Mouse (Mus musculus): ENCODE measurements around the gene Gm281.
"Not testable (repeated sequence)": the region's sequence is repeated elsewhere in the genome, so short reads cannot be mapped to it uniquely, and the experiment has no call there.

Gm281 gene

DNA sequence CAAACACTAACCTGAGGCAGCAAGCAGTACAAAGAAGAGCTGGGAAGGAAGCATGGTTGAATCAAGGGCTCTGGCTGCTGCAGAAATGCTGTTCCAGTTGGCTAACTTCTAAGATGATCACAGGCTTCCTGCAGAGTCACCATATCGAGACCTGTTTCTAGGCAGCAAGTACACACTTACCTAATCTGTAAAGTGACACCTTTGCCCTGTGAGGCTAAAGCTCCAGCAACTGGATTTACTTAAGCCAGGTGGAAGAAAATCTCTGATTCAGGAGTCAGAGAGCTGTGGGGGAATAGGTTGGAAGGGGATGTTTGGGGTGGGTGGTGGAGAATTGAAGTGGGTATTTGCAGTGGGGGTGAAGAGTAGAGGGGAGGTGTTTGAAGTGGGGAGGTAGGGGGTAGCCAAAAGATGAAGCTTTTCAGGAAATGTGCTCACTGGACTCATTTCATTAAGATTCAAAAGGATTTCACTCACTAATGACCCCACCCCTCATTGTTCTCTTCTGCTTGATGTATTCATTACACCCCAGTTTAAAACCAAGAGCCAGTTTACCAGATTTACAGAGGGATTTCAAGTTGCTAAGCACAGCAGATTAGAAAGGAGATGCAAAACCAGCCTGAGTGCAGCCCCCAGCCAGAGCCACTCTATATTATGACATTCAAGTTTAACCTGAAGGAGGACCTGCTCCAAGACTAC is at the start of gene Gm281:
Gene Gm281 (minus strand): TSS at position 92 of the 696 bp plus-strand sequence.
- DNase-seq (ENCODE audit: low spot score in 2 of 2) = no peak

DNA sequence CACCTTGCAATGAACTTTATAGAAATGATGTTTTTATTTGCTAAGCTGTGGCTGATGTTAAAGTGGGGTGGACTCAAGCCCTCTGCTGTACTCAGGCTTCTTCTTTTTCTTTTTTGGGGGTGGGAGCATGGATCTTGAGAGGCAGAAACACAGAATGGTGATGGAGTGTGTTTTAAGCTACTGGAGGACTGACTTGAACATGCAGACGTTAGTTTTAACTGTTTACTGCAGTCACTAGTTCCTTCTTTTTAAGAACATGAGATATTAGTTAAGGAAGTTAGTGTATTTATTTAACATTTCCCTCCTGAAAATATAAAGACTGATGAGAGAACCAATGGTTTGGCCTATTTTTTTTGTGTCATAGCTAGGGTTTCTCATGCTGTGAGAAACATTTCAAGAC is 49.2 kb upstream of the Gm281 start:
- no peak for DNase-seq (ENCODE audit: low spot score in 2 of 2)

DNA sequence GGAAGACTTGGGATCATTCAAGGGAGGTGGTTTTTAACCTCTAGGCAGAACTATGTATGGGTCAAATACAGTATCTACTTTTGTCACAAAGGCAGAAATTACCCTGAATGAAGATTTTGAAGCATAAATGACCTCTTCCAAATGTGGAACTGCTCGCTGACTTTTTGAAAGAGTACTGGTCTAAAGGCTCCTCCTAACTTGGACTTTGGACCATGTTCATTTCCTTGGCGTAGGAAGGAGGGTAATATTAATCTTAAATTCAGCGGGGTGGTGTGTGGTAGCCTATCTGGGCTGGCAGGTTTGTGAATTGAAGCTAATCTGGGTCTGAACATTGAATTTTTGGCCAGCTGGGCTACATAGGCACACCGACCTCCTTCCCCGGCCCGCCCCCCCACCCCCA is 48.2 kb upstream of the Gm281 start:
- DNase-seq (ENCODE audit: low spot score in 2 of 2) = no peak

DNA sequence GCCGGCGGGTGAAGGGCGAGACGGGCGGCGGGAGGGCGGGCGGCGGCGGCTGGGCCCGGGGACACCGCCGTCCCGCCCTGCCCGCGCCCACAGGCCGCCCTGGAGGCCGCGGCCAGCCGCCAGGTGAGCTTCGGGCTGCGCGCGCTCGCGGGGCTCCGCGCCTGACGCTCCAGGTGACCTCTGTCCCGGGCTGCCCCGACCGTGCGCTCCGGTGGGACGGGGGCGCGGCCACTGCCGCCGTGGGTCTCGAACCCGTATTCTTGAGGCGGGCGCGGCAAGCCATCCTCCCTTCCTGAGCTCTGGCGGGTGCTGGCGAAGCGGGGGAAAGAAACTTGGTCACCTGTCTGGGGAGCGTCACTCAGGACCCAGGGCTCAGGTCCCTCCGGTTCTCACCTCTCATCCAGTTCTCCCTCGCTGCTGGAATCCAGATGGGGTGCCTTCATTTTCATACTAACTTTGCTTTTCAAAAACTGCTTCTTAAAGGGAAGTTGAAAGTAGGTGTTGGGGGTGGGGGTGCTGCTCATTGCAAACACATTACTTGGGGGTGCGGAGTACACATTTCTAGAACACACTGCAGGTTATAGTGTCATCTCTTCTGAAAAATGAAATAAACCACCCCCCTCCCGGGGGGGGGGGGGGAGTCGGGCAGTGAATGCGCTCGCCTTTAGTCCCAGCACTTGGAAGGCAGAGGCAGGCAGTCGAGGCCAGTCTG is 47.3 kb upstream of the Gm281 start, which contains the start of the genes Atxn7 and Thoc7:
Gene Atxn7 (plus strand): TSS at position 40 of the 712 bp plus-strand sequence.
Gene Thoc7 (minus strand): TSS at position 452 of the 712 bp plus-strand sequence.
- DNase-seq (ENCODE audit: low spot score in 2 of 2) = peak; percentile 23 to 31

DNA sequence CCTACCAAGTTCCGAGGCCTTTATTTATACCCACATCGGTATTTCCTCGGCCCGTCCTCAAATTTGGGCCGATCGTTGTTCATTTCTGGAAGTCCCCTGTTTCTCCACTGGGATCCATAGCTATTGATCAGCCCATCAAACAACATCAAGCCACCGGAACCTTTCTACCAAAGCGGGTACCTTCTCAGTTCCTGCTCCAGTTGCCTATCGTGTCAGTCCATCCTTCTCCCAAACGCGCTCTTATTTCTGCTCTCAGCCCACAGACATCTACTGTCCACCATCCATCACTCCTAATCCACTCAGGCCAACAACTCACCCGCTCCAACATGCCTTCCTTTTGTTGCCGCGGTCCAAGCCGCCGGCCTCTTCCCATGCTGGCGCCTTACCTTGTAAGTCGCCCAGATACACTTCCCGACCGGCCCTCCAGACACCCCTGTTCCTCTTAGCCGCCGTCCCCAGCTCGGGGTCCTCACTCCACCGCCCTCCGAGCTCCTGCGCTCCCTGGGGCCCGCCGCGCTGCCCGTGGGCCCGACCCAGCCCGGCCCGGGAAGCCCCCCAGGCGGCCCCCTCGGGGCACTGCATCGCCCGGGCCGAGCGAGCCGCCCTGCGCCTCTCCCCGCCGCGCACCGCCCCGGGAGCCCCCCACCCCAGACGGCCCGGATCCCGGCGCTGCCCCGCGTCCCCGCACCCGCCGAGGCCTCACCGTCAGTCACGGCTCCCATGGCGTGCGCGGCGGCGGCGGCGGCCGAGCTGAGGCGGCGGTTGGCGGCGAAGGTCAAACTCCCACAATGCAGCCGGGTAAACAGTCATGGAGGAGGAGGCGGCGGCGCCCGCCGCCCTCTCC is 46.4 kb upstream of the Gm281 start:
- peak; percentile 45 to 68 for DNase-seq (ENCODE audit: low spot score in 2 of 2)

DNA sequence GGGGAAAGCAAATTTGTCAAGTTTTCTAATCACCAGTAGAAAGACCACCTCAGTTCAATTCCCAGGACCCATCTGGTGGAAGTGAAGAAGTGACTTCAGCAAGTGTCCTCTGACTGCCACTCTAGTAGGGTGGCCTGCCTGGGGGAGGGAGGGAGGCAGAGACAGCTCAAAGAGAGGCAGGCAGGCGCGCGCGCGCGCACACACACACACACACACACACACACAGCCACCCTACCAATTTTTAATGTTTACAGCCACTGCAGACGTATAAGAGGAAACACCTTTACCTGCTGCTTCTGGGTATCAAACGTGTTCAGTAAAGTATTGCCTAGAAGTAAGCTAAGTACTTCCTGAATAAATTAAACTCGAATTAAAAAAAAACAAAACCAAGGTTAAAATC is 45.8 kb upstream of the Gm281 start:
- peak; percentile 12 to 14 for DNase-seq (ENCODE audit: low spot score in 2 of 2)

DNA sequence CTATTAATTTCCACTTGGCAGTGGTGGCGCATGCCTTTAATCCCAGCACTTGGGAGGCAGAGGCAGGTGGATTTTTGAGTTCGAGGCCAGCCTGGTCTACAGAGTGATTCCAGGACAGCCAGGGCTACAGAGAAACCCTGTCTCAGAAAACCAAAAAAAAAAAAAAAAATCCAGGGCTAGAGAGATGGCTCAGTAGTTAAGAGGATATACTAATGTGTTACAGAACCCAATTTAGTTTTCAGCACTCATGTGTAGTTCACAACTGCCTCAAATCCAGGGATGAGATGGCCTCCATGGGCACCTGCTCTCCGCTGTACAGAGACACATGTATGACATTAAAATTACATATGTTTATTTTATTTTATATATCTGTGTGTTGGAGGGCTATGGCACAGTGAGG is 37.9 kb upstream of the Gm281 start:
- not testable (repeated sequence) for DNase-seq (ENCODE audit: low spot score in 2 of 2)

DNA sequence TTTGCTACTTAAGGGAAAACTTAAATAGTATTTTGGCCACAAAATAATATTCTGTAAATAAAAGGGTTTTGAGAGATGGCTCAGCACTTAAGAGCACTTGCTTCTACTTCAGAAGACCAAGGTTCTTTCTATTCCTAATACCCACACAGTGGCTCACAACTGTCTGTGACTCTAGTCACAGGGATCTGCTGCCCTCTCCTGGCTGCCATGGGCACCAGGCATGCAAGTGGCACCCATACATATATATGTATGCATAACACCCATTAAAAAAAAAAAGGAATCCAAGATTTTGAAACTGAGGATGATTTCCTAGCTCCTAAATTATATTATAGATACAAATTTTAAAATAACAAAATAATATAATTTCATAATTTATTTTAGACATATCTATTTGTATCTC is 36.1 kb upstream of the Gm281 start:
- no peak for DNase-seq (ENCODE audit: low spot score in 2 of 2)

DNA sequence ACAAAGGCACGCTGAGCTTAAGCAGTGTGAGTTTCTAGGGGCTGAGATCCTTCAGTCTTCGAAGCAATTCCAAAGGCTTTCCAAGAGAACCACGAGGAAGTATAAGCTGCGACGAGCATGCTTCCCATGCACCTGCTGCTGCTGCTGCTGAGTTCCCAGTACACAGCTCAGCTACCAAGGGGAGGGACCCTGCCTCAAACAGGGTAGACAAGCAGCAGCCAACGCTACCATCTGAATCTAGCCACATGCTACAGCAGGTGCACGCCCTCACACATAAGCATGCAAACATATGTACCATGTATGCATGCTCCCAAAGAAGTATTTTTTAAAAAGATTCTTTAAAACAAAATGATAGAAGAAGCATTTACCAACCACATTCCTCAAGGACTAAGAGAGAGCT is 34.1 kb upstream of the Gm281 start:
- no peak for DNase-seq (ENCODE audit: low spot score in 2 of 2)

DNA sequence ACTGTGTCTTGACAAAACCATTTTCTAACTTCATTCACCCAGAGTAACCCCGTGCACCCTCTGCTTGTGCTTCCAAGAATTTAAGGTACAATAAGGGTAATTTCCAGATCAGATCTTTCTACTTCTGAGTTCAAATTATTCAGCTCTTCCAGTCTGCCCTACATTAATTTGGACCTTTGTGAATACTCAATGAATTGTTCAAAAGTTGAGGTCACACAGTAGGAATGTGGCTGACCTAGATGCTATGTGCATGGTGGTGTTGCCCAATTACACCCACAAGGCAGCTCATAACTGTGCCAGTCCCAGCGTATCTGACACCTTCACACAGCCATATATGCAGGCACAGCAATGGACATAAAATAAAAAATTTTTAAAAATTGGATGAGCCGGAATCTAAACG is 30.4 kb upstream of the Gm281 start:
- DNase-seq (ENCODE audit: low spot score in 2 of 2) = no peak

DNA sequence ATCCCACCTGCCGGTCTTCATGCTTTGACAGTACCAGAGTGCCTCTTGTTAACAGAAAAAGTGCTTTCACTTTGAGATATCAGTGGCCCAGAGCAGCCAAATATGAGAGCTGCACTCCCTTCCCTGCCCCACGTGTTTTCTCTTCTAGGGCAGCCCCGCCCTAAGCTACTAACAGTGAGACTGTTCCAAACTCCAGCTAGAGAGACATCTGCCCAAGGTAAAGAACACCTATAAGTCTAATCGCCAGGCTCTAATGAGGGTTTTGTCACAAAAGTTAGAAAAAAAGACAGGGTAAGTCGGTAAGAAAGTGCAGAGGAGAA is 19.7 kb upstream of the Gm281 start:
- DNase-seq (ENCODE audit: low spot score in 2 of 2) = no peak

DNA sequence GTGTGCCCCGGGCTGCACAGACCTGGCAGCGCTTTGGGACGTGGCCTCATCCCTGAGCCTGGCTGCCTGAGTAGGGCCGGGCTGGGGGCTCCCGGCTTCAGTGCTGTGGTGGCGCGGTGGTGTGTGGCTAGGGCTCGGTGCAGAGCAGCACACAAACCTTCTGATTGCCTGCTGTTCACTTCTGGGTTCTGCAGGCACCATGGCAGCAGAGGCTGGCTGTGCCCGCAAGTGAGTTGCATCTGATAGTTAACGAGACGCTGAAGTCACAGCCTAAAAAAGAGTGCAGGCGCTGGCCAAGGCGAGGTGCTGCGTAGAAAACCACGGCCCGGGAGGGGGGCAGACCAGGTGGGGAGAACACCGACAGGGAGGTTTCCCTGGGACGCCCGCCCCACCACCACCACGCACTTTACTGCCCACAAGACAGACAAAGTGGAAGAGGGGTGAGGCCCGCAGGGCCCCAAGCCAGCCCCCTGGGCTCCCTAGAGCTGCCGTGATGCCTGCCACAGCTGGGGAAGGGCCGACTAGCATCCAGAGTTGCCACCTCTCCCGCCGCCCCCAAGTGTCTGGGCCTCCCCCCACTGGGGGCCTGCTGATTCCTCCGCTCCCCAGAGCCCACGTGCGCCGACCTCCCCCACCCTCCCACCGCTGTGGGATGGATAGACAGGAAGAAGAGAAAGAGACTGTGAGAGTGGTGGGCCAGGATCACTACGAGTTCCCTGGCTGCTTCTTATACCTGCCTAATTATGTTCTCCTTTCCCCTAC is 19.2 kb upstream of the Gm281 start:
- DNase-seq (ENCODE audit: low spot score in 2 of 2) = no peak

DNA sequence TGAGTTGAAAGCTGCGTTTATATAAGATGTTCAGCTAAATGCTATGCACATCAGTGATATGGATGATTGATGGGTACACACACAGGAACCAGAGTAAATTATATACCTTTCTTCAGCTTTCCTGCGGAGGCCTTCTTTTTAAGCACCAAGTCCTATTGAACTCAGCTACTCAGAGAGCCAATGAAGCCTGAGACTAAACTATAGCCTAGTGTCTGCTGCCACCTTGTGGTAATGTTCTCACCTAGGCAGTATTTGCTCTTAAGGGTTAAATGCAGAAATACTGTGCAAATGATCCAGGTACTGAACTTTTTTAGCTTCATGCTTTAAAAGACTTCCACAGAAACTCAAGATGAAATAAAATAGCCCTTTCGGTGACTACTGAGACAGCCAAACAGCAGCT is 3.4 kb upstream of the Gm281 start:
- DNase-seq (ENCODE audit: low spot score in 2 of 2) = peak; percentile 68 to 82

DNA sequence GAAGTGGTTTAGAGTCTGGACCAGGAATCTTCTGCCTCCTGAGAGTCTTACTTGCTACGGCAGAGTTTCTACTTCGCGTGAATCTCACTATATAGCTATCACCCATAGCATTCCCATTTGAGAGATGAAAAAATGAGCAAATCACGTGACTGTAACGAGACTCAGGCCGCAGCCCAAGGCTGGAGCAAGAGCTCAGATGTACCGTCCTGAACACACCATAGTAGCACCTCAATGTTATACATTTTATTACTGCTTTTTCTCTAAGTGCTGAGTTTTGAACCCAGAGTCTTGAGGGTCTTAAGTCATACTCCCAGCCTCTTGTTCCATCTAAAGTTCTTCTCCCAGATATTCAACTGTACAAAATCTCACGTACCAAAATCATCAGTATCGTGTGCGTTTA is 2.9 kb upstream of the Gm281 start:
- no peak for DNase-seq (ENCODE audit: low spot score in 2 of 2)

DNA sequence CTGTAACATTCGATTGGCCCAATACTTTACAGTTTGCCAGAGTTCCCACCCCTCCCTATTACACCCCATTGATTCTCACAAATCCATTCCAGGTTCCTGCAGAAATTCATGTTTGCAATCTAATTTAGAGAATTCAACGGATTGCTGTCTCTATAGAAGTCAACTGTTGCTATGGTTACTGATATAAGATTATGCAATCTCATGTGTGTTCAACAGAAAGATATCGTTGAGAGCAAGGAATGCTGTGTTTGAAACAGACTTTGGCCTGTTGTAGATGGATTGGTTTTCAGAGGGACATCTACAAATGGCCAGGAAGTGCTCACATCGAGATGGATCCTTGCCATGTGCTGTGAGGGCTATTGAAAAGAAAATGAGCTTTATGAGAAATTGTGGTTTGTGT is 929 bp upstream of the Gm281 start:
- peak in 1 of 2 experiments; percentile 6 for DNase-seq (ENCODE audit: low spot score in 2 of 2)

DNA sequence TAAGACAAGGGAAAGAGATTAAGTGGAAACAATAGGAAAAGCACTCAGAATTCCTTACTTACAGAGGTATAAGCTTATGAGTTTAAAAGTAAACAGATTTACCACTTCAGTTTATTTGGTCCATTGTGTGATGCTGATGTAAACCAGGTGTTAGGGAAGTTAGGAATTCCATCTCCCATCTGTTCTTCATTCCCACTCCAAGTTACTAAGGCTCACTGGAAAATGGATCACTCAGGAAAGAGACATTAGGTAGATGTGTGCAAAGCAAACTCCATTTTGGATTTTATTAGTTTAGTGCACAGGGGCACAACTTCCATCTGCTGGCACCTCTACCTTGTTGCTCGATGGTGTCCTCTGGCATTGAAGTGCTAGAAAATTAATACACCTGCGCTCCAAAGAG is 4.1 kb downstream of the Gm281 start:
- DNase-seq (ENCODE audit: low spot score in 2 of 2) = no peak

DNA sequence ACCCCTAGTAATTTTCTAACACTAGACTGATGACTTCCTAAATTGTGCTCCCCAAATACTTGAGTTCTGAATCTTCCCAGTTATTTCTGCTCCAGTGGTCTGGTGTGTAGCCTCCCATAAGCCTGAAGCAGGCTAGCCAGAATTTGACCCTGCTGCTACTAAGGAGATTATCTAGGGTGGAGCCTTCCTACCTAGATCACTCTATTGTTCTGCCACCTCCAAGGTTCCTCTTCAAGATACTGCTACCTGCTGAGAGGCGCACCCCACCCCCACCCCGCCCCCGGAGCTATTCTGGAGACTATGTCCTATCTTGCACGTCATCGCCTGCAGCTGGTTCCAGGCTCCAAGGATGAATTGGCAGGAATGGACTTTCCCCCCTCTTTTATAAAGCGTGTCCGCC is 7.1 kb downstream of the Gm281 start:
- no peak for DNase-seq (ENCODE audit: low spot score in 2 of 2)

DNA sequence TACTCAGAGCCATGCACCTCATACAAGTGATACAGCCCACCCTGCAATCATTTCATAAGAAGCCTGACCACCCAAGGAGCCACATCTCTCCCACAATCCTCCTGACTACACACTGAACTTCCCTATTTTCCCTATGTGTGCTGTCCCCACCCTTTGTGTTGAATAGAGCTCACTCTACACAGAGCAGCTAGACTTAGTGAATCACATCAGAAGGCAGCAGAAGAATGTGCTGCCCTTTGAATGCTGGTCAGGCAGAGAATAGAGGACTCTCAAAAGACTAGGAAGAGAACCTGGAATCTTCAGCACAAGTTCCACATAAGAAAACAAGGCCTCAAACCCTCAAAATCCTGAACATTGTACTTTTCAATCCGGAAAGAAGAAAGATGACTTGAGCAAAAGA is 7.8 kb downstream of the Gm281 start:
- no peak for DNase-seq (ENCODE audit: low spot score in 2 of 2)

DNA sequence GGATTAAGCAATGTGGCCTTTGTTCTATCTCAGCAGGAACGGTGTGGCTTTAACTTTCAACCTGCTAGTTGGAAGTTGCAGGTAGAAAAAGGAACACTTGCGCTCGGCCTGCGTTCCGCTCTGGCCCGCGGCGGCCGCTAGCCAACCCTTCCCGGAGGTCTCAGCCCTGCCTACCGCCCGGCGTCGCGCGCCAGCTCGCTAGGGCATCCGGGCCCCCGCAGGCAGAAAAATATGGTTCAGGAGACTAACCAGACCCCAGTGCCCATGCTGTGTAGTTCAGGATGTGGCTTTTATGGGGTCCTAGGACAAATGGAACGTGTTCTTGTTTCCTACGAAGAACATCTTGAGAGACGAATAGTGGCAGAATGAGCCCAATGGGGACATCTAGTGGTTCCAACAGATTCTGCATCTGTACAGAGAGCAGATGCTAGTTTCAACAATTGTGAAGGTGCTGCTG is 12.6 kb downstream of the Gm281 start:
- DNase-seq (ENCODE audit: low spot score in 2 of 2) = peak; percentile 72 to 78

DNA sequence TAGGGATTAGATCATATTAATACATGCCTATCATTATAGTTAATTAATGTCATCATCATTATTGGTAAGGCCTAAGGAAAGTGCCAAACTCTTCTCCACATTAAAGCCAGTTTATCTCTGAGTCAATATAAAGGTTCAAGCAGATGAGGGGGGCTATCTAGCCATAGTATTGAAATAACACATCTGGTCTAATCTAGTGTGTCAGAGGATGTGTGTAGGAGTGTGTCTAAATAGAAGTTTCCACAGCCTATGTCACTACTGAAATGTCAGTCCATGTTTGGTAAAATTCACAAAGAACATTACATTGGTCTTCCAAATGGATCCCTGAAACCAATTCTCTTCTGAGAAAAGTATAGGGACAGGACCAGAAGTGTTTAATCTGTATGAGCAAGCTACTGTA is 19.1 kb downstream of the Gm281 start:
- DNase-seq (ENCODE audit: low spot score in 2 of 2) = no peak

DNA sequence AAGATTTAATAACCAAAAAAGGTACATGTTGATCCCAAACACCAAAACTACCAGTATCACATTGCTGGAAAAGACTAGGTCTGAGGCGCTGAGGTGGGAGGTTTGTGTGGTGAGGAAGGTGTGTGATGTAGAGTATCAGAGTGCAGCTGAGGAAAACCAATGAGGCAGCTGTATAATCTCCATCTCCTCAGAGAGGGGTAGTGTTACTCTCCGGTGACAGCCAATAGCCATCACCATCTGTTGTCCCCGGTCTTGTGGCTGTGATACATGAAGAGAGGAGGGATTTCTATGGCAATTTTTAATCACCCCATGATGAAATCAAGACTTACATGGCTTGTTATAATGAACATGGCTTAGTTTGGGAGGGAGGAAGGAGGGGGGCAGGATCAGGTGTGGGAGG is 20.5 kb downstream of the Gm281 start:
- no peak for DNase-seq (ENCODE audit: low spot score in 2 of 2)

DNA sequence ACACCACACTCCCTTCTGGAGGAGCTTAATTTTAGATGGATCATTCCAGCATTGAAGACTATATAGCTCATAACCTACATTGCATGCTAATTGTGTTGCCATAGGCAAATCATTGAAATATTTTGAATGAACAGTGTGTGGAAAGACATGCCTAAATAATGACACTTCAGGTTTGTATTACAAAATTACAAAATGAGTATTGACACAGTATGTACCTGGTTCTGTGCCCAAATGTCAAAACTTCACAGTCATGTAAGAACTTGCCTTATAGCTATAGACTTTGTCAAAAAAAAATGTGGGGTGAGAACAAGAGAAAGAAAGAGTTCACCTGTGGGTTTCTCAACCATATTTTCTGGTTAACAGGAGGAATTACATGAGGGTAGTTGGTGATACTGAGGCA is 52.9 kb downstream of the Gm281 start:
- DNase-seq (ENCODE audit: low spot score in 2 of 2) = no peak
